Mouse (Mus musculus) kidney, embryonic 16.5 days (tissue): ENCODE data around the gene Fkbp5. TPM values are rescaled to one million over a fixed set of nuclear protein-coding genes. Genes with fewer than 3 reads are reported as not detected.

Experiments used
- ATAC-seq: fragments of 200-750 bp; cut with Nextera tagmentation; 2 replicates; pipeline ENCODE4 v1.8.0; 2017; ENCODE audit warnings: moderate TSS enrichment; ENCODE audit not compliant: low FRiP score, low TSS enrichment
- H3K27ac ChIP-seq: fragments of 300-500 bp; sonication (generic); 2 replicates; pipeline ENCODE4 v1.5.1; 2014; ENCODE audit warnings: low read length
- H3K27me3 ChIP-seq: fragments of 300-500 bp; sonication (generic); 2 replicates; pipeline ENCODE4 v1.6.1; 2014; ENCODE audit warnings: low read length, control low read depth, mixed read lengths; ENCODE audit not compliant: insufficient read depth
- H3K36me3 ChIP-seq: fragments of 300-500 bp; sonication (generic); 2 replicates; pipeline ENCODE4 v1.6.1; 2014; ENCODE audit warnings: low read length, control low read depth, mixed read lengths; ENCODE audit not compliant: insufficient read depth
- H3K4me1 ChIP-seq: fragments of 300-500 bp; sonication (generic); 2 replicates; pipeline ENCODE4 v1.6.1; 2014; ENCODE audit warnings: low read length, control low read depth, mixed read lengths; ENCODE audit not compliant: insufficient read depth
- H3K4me2 ChIP-seq: fragments of 300-500 bp; sonication (generic); replicated peaks from 2 replicates; pipeline ENCODE4 v1.6.1; 2014; ENCODE audit warnings: low read depth, low read length
- H3K4me3 ChIP-seq: fragments of 300-500 bp; sonication (generic); 2 replicates; pipeline ENCODE4 v1.5.1; 2014; ENCODE audit warnings: mild to moderate bottlenecking, low read length
- H3K9ac ChIP-seq: fragments of 300-500 bp; sonication (generic); replicated peaks from 2 replicates; pipeline ENCODE4 v1.6.1; 2014; ENCODE audit warnings: low read length
- H3K9me3 ChIP-seq: fragments of 300-500 bp; sonication (generic); 2 replicates; pipeline ENCODE4 v1.6.1; 2016; ENCODE audit warnings: low read length, control low read depth
- WGBS: fragments of 180-500 bp; shearing (Covaris S2); extraction: QIAGEN DNeasy Blood & Tissue Kit; methylation state at CpG from one replicate; pipeline ENCODE4 v1.1.7; 2014; 5-methylcytosine and 5-hydroxymethylcytosine counted together
- polyA plus RNA-seq: library from polyadenylated mRNA; unstranded; fragments of >200 nt; fragmentation: Nextera tagmentation; extraction: Ambion mirVana; gene quantifications from 2 replicates; pipeline ENCODE4 v1.2.1, GENCODE M21; 2015

Fkbp5 gene
- polyA plus RNA-seq, 1 experiment from 2014 or later: 35.5 TPM

- Histone ChIP-seq H3K36me3 (no peaks in the 10 kb centered on the region), H3K4me2 (no peak overlapping the region), H3K9me3 (no peaks in the 10 kb centered on the region), H3K4me1 (peaks cover 14% of the 10 kb centered on the region), H3K27me3 (no peaks in the 10 kb centered on the region), H3K4me3 (no peak overlapping the region), H3K9ac (no peak overlapping the region), H3K27ac (no peak overlapping the region)
- no peak for ATAC-seq
- WGBS: 53% methylated on average over 3 of the region's 3 CpGs
These were observed 41.6 kb downstream of the Fkbp5 start for GRCm38 (mm10) chr17:28475593-28476325.

GRCm38 (mm10) chr17:28472696-28473095 is 44.6 kb downstream of the Fkbp5 start:
- ATAC-seq: no peak
- Histone ChIP-seq H3K36me3 (no peaks in the 10 kb centered on the region), H3K27ac (no peak overlapping the region), H3K4me1 (peaks cover 18% of the 10 kb centered on the region), H3K9me3 (no peaks in the 10 kb centered on the region), H3K27me3 (no peaks in the 10 kb centered on the region), H3K9ac (no peak overlapping the region), H3K4me2 (no peak overlapping the region), H3K4me3 (no peak overlapping the region)
- 74% methylated on average over 5 of the region's 5 CpGs for WGBS

GRCm38 (mm10) chr17:28470876-28471275 is 46.5 kb downstream of the Fkbp5 start:
- Histone ChIP-seq H3K4me1 (peaks cover 18% of the 10 kb centered on the region), H3K4me2 (no peak overlapping the region), H3K27ac (peak overlapping the region; percentile 25; the same call in 1 of the 2 replicates), H3K36me3 (no peaks in the 10 kb centered on the region), H3K9me3 (no peaks in the 10 kb centered on the region), H3K27me3 (no peaks in the 10 kb centered on the region), H3K9ac (no peak overlapping the region), H3K4me3 (no peak overlapping the region)
- 38% methylated on average over 6 of the region's 6 CpGs for WGBS
- 0 out of 2 replicates have a peak, but pooled peaks have one; percentile 42 for ATAC-seq

- no peak for ATAC-seq
- H3K9me3 ChIP-seq: no peaks in the 10 kb centered on the region
- peak overlapping the region; percentile 34 for H3K4me2 ChIP-seq
- H3K4me1 ChIP-seq: peaks cover 28% of the 10 kb centered on the region
- no peak overlapping the region for H3K9ac ChIP-seq
- no peaks in the 10 kb centered on the region for H3K36me3 ChIP-seq
- 53% methylated on average over 11 of the region's 11 CpGs for WGBS
- H3K4me3 ChIP-seq: peak overlapping the region; percentile 21; the same call in 1 of the 2 replicates
- peak overlapping the region; percentile 75; the same call in 1 of the 2 replicates for H3K27ac ChIP-seq
- no peaks in the 10 kb centered on the region for H3K27me3 ChIP-seq
These were observed 49.6 kb downstream of the Fkbp5 start for GRCm38 (mm10) chr17:28467749-28468148.

- no peaks in the 10 kb centered on the region for H3K9me3 ChIP-seq
These were observed 51.4 kb downstream of the Fkbp5 start for GRCm38 (mm10) chr17:28465968-28466367.

GRCm38 (mm10) chr17:28463701-28464443 is 53.5 kb downstream of the Fkbp5 start:
- Histone ChIP-seq H3K9me3 (no peaks in the 10 kb centered on the region), H3K27ac (no peak overlapping the region), H3K4me2 (no peak overlapping the region), H3K9ac (no peak overlapping the region), H3K4me3 (no peak overlapping the region), H3K36me3 (no peaks in the 10 kb centered on the region), H3K4me1 (0 out of 2 replicates have a peak, but pooled peaks cover 9% of the 10 kb centered on the region), H3K27me3 (no peaks in the 10 kb centered on the region)
- no peak for ATAC-seq
- 61% methylated on average over 7 of the region's 7 CpGs for WGBS

More at GRCm38 (mm10) chr17:28465968-28466367, 51.4 kb downstream of the Fkbp5 start:
- Histone ChIP-seq H3K4me1 (peaks cover 16% of the 10 kb centered on the region; the same call in 1 of the 2 replicates), H3K27me3 (no peaks in the 10 kb centered on the region), H3K4me2 (no peak overlapping the region), H3K36me3 (no peaks in the 10 kb centered on the region), H3K4me3 (no peak overlapping the region), H3K9ac (no peak overlapping the region), H3K27ac (no peak overlapping the region)
- 82% methylated on average over 4 of the region's 4 CpGs for WGBS
- no peak for ATAC-seq

GRCm38 (mm10) chr17:28460388-28460787 is 56.9 kb downstream of the Fkbp5 start:
- H3K4me3 ChIP-seq: no peak overlapping the region
- no peak overlapping the region for H3K4me2 ChIP-seq
- 95% methylated on average over 1 of the region's 1 CpGs for WGBS
- no peaks in the 10 kb centered on the region for H3K9me3 ChIP-seq
- H3K27me3 ChIP-seq: no peaks in the 10 kb centered on the region
- H3K36me3 ChIP-seq: no peaks in the 10 kb centered on the region
- no peak overlapping the region for H3K27ac ChIP-seq
- H3K9ac ChIP-seq: no peak overlapping the region
- H3K4me1 ChIP-seq: 0 out of 2 replicates have a peak, but pooled peaks cover 9% of the 10 kb centered on the region
- ATAC-seq: no peak

- no peak for ATAC-seq
- H3K4me1 ChIP-seq: 0 out of 2 replicates have a peak, but pooled peaks cover 5% of the 10 kb centered on the region
- no peak overlapping the region for H3K4me2 ChIP-seq
- H3K4me3 ChIP-seq: no peak overlapping the region
- 62% methylated on average over 4 of the region's 4 CpGs for WGBS
- no peaks in the 10 kb centered on the region for H3K9me3 ChIP-seq
- no peak overlapping the region for H3K9ac ChIP-seq
- no peaks in the 10 kb centered on the region for H3K27me3 ChIP-seq
- no peaks in the 10 kb centered on the region for H3K36me3 ChIP-seq
- H3K27ac ChIP-seq: no peak overlapping the region
These were observed 62.2 kb downstream of the Fkbp5 start for GRCm38 (mm10) chr17:28455098-28455497.

- no peak for ATAC-seq
- Histone ChIP-seq H3K9ac (no peak overlapping the region; the same call in 1 of the 2 replicates), H3K9me3 (no peaks in the 10 kb centered on the region), H3K36me3 (no peaks in the 10 kb centered on the region), H3K4me2 (no peak overlapping the region), H3K27ac (no peak overlapping the region), H3K4me3 (no peak overlapping the region), H3K4me1 (peaks cover 14% of the 10 kb centered on the region; the same call in 1 of the 2 replicates), H3K27me3 (no peaks in the 10 kb centered on the region)
- WGBS: 62% methylated on average over 6 of the region's 6 CpGs
These were observed 64.4 kb downstream of the Fkbp5 start for GRCm38 (mm10) chr17:28452889-28453288.
